Mouse (Mus musculus) heart, postnatal 0 days (tissue): ENCODE measurements around the gene Tiam2.

ENCODE experiments used
- CTCF ChIP-seq: IDR thresholded peaks from 2 replicates; pipeline ENCODE4 v1.5.1; 2016; ENCODE audit warnings: antibody characterized with exemption, control low read depth, low read depth
- EP300 ChIP-seq: IDR thresholded peaks from 2 replicates; pipeline ENCODE4 v1.6.1; 2016; ENCODE audit warnings: antibody characterized with exemption, low read depth

- no peak for TF ChIP-seq CTCF
- TF ChIP-seq EP300 = no peak
These were observed 12.4 kb upstream of the Tiam2 start for GRCm38 (mm10) chr17:3313711-3314624.
